Mouse (Mus musculus) monocyte, adult 2 months (primary cell): ENCODE data around the gene Egflam.
A peak's percentile ranks its signal among the peaks of the same experiment; 100 is the strongest.

Experiments
- DNase-seq, 2 experiments: peaks; one replicate each; pipeline ENCODE4 v3.0.0; 2022; ENCODE audit warnings: low spot score in 2 of 2, low read depth in 1 of 2

Egflam gene

GRCm38 (mm10) chr15:7224151-7224775 is 173.9 kb downstream of the Egflam start:
- no peak for DNase-seq

- DNase-seq, result no peak
Measured at GRCm38 (mm10) chr15:7222809-7223208, 175.4 kb downstream of the Egflam start.

GRCm38 (mm10) chr15:7217273-7217598 is 181.0 kb downstream of the Egflam start:
- DNase-seq, result no peak

- DNase-seq, result peak; percentile 40 to 55
Measured at GRCm38 (mm10) chr15:7216581-7217272, 181.5 kb downstream of the Egflam start.

- DNase-seq, result no peak
Measured at GRCm38 (mm10) chr15:7215845-7216244, 182.3 kb downstream of the Egflam start.

GRCm38 (mm10) chr15:7213683-7214082 is 184.5 kb downstream of the Egflam start:
- no peak for DNase-seq

- no peak for DNase-seq
Measured at GRCm38 (mm10) chr15:7208180-7208579, 190.0 kb downstream of the Egflam start.

GRCm38 (mm10) chr15:7207292-7207691 is 190.9 kb downstream of the Egflam start:
- no peak for DNase-seq

GRCm38 (mm10) chr15:7206110-7206509 is 192.1 kb downstream of the Egflam start:
- DNase-seq, result no peak

GRCm38 (mm10) chr15:7204917-7205316 is 193.3 kb downstream of the Egflam start:
- DNase-seq, result no peak

- DNase-seq, result no peak
Measured at GRCm38 (mm10) chr15:7203606-7204330, 194.4 kb downstream of the Egflam start.

GRCm38 (mm10) chr15:7202981-7203380 is 195.2 kb downstream of the Egflam start:
- no peak for DNase-seq

GRCm38 (mm10) chr15:7201421-7202380 is 196.5 kb downstream of the Egflam start:
- DNase-seq, result no peak

GRCm38 (mm10) chr15:7200286-7200685 is 197.9 kb downstream of the Egflam start:
- no peak for DNase-seq

- DNase-seq, result no peak
Measured at GRCm38 (mm10) chr15:7198816-7199215, 199.4 kb downstream of the Egflam start.

GRCm38 (mm10) chr15:7197652-7198445 is 200.3 kb downstream of the Egflam start:
- DNase-seq, result no peak

- no peak for DNase-seq
Measured at GRCm38 (mm10) chr15:7194748-7195221, 203.4 kb downstream of the Egflam start.

GRCm38 (mm10) chr15:7194147-7194720 is 204.0 kb downstream of the Egflam start:
- DNase-seq, result no peak

GRCm38 (mm10) chr15:7192582-7192981 is 205.6 kb downstream of the Egflam start:
- no peak for DNase-seq

- DNase-seq, result no peak
Measured at GRCm38 (mm10) chr15:7191074-7191473, 207.1 kb downstream of the Egflam start.
